Mouse (Mus musculus): ENCODE measurements around the gene Sash1. TPM values are rescaled to one million over a fixed set of nuclear protein-coding genes. Genes with fewer than 3 reads are reported as not detected.

Sash1 gene
- polyA plus RNA-seq, 1 experiment from 2014 or later = 6.5 TPM

DNA sequence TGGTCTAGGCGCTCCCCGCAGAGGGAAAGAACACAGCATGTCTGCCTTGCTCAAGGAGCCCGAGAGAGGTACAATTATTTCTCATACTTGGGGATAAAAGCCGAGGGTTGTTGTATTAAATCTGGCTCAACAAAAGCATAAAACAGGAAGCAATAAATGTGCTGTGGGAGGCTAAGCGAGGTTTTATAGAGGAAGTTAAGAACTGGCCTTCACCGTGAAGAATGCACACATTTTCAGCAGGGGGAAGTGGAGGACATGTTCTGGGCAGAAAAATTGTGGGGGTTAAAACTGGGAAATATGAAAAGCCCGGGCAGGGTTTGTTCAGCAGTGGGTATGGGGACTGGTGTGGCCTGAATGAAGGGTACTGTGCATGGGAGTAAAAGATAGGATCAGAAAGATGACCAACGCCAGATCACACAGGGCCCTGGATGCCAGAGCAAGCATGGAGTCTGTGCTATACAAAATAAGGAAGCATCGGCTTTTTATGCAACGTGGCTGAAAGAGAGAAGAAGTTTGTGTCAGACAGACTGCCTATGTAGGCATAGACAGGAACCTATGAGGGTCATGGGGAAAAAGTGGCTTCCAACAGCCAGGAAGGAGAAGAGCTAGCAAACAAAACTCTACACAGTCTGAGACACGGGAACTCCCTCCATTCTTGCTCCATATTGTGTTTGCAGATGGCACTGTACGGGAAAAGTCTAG, 108.2 kb downstream of the Sash1 start:
- Histone ChIP-seq H3K27me3 (no peaks in the 10 kb centered on the region), H3K36me3 (peaks cover 38% of the 10 kb centered on the region), H3K9me3 (no peaks in the 10 kb centered on the region), H3K4me3 (no peak overlapping the region), H3K9ac (no peak overlapping the region), H3K27ac (peak overlapping the region; percentile 49; the same call in 1 of the 2 replicates), H3K4me2 (replicated peaks) (no peak overlapping the region), H3K4me1 (peaks cover 19% of the 10 kb centered on the region)
- no peak; the same call in 1 of the 2 replicates for ATAC-seq (ENCODE audit: low FRiP score, low read depth)
- 59% methylated on average over 12 of the region's 12 CpGs for WGBS

- ATAC-seq (ENCODE audit: low FRiP score, low read depth) = no peak
- no peak overlapping the region for H3K4me3 ChIP-seq
- peaks cover 38% of the 10 kb centered on the region for H3K36me3 ChIP-seq
- H3K4me2 ChIP-seq (replicated peaks) = no peak overlapping the region
- no peak overlapping the region for H3K9ac ChIP-seq
- no peak overlapping the region for H3K27ac ChIP-seq
- H3K9me3 ChIP-seq = no peaks in the 10 kb centered on the region
- no peaks in the 10 kb centered on the region for H3K27me3 ChIP-seq
- H3K4me1 ChIP-seq = peaks cover 21% of the 10 kb centered on the region
- 93% methylated on average over 2 of the region's 2 CpGs for WGBS
These were observed 109.1 kb downstream of the Sash1 start for GRCm38 (mm10) chr10:8776791-8777190.

- ATAC-seq (ENCODE audit: low FRiP score, low read depth) = no peak
- H3K36me3 ChIP-seq = peaks cover 32% of the 10 kb centered on the region
These were observed 110.1 kb downstream of the Sash1 start for GRCm38 (mm10) chr10:8775794-8776193.

GRCm38 (mm10) chr10:8772464-8773209, 113.2 kb downstream of the Sash1 start:
- Histone ChIP-seq H3K9me3 (peaks cover 4% of the 10 kb centered on the region; the same call in 1 of the 2 replicates), H3K36me3 (peaks cover 33% of the 10 kb centered on the region), H3K4me3 (no peak overlapping the region), H3K4me1 (peaks cover 16% of the 10 kb centered on the region), H3K27ac (0 out of 2 replicates have a peak overlapping the region, but pooled peaks have one; percentile 28), H3K4me2 (replicated peaks) (no peak overlapping the region), H3K27me3 (no peaks in the 10 kb centered on the region), H3K9ac (no peak overlapping the region)
- 0 out of 2 replicates have a peak, but pooled peaks have one; percentile 67 for ATAC-seq (ENCODE audit: low FRiP score, low read depth)
- 70% methylated on average over 4 of the region's 4 CpGs for WGBS

More at GRCm38 (mm10) chr10:8775794-8776193, 110.1 kb downstream of the Sash1 start:
- Histone ChIP-seq H3K27me3 (no peaks in the 10 kb centered on the region), H3K9me3 (no peaks in the 10 kb centered on the region), H3K9ac (no peak overlapping the region), H3K4me3 (no peak overlapping the region), H3K4me1 (peaks cover 21% of the 10 kb centered on the region), H3K4me2 (replicated peaks) (no peak overlapping the region), H3K27ac (no peak overlapping the region; the same call in 1 of the 2 replicates)
- 90% methylated on average over 2 of the region's 2 CpGs for WGBS

- Histone ChIP-seq H3K36me3 (peaks cover 25% of the 10 kb centered on the region), H3K27ac (no peak overlapping the region), H3K4me3 (no peak overlapping the region), H3K27me3 (no peaks in the 10 kb centered on the region), H3K9me3 (peaks cover 4% of the 10 kb centered on the region; the same call in 1 of the 2 replicates), H3K9ac (no peak overlapping the region), H3K4me1 (peaks cover 10% of the 10 kb centered on the region), H3K4me2 (replicated peaks) (no peak overlapping the region)
- no peak for ATAC-seq (ENCODE audit: low FRiP score, low read depth)
- WGBS = 95% methylated on average over 12 of the region's 12 CpGs
These were observed 114.8 kb downstream of the Sash1 start for GRCm38 (mm10) chr10:8770931-8771653.

DNA sequence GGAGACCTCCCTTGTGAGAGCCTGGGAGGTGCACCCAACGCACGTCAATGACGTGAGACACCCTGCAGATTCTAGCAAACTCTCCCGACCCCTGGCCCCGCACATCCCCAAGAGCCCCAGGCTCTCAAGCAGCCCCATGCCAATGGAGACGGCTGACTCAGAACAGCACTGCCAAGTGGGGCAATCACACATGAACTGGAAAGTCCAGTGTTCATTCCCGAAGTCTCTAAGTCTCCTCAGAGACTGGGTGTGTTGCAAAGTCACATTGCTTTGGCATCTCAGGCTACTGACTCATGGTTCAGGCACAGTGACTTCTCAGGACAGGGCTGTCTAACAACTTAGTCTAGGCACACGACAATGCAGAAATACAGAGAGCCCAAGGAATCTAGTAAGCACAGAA, 117.2 kb downstream of the Sash1 start:
- Histone ChIP-seq H3K9ac (no peak overlapping the region), H3K4me3 (no peak overlapping the region), H3K27me3 (no peaks in the 10 kb centered on the region), H3K4me2 (replicated peaks) (no peak overlapping the region), H3K36me3 (peaks cover 14% of the 10 kb centered on the region), H3K27ac (no peak overlapping the region), H3K9me3 (peaks cover 4% of the 10 kb centered on the region; the same call in 1 of the 2 replicates), H3K4me1 (peaks cover 13% of the 10 kb centered on the region)
- WGBS = 86% methylated on average over 8 of the region's 8 CpGs
- no peak for ATAC-seq (ENCODE audit: low FRiP score, low read depth)

DNA sequence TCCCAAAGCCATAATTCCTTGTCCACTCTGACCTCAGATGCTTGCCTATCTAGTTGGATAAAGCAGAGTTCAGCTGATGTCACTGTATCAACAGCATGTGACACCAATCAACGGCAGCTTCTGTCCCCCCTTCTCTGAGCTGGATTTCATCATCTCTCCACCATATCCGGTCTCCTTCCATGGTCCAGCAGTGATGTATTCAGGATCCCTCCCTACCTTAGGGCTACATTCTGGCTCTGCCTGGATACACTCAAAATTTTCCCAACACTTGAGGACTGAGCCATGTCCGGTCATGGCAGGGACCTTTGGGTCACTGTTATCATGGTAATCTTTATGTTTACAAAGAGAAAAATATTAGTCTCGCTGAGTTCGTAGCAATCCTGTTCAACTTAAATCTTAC, 118.5 kb downstream of the Sash1 start:
- Histone ChIP-seq H3K36me3 (peaks cover 14% of the 10 kb centered on the region), H3K9ac (no peak overlapping the region), H3K27ac (no peak overlapping the region), H3K4me2 (replicated peaks) (no peak overlapping the region), H3K4me3 (no peak overlapping the region), H3K9me3 (peaks cover 4% of the 10 kb centered on the region; the same call in 1 of the 2 replicates), H3K4me1 (peaks cover 21% of the 10 kb centered on the region), H3K27me3 (no peaks in the 10 kb centered on the region)
- ATAC-seq (ENCODE audit: low FRiP score, low read depth) = no peak
- WGBS = 90% methylated on average over 5 of the region's 5 CpGs

GRCm38 (mm10) chr10:8765922-8766522, 119.8 kb downstream of the Sash1 start:
- 81% methylated on average over 10 of the region's 10 CpGs for WGBS
- H3K4me1 ChIP-seq = peaks cover 30% of the 10 kb centered on the region
- H3K9me3 ChIP-seq = peaks cover 4% of the 10 kb centered on the region; the same call in 1 of the 2 replicates
- no peak overlapping the region for H3K4me3 ChIP-seq
- H3K9ac ChIP-seq = no peak overlapping the region
- no peaks in the 10 kb centered on the region for H3K27me3 ChIP-seq
- no peak for ATAC-seq (ENCODE audit: low FRiP score, low read depth)
- peaks cover 14% of the 10 kb centered on the region for H3K36me3 ChIP-seq
- H3K27ac ChIP-seq = no peak overlapping the region
- H3K4me2 ChIP-seq (replicated peaks) = no peak overlapping the region

GRCm38 (mm10) chr10:8762771-8763170, 123.1 kb downstream of the Sash1 start:
- Histone ChIP-seq H3K9ac (no peak overlapping the region), H3K27me3 (no peaks in the 10 kb centered on the region), H3K27ac (peak overlapping the region; percentile 69), H3K36me3 (no peaks in the 10 kb centered on the region), H3K9me3 (no peaks in the 10 kb centered on the region), H3K4me2 (replicated peaks) (peak overlapping the region; percentile 59), H3K4me1 (peaks cover 57% of the 10 kb centered on the region), H3K4me3 (peak overlapping the region; percentile 35)
- WGBS = 35% methylated on average over 12 of the region's 12 CpGs
- peak; percentile 5; the same call in 1 of the 2 replicates for ATAC-seq (ENCODE audit: low FRiP score, low read depth)

- H3K9ac ChIP-seq = peak overlapping the region; percentile 59
- no peaks in the 10 kb centered on the region for H3K27me3 ChIP-seq
- H3K4me2 ChIP-seq (replicated peaks) = peak overlapping the region; percentile 59
- WGBS = 4% methylated on average over 14 of the region's 14 CpGs
- H3K4me3 ChIP-seq = peak overlapping the region; percentile 35
- no peaks in the 10 kb centered on the region for H3K36me3 ChIP-seq
- peak overlapping the region; percentile 69 for H3K27ac ChIP-seq
- ATAC-seq (ENCODE audit: low FRiP score, low read depth) = peak; percentile 66
- no peaks in the 10 kb centered on the region for H3K9me3 ChIP-seq
- H3K4me1 ChIP-seq = peaks cover 62% of the 10 kb centered on the region
These were observed 123.6 kb downstream of the Sash1 start for GRCm38 (mm10) chr10:8762209-8762701.

- no peak for ATAC-seq (ENCODE audit: low FRiP score, low read depth)
- 58% methylated on average over 9 of the region's 9 CpGs for WGBS
- Histone ChIP-seq H3K9me3 (no peaks in the 10 kb centered on the region), H3K27me3 (no peaks in the 10 kb centered on the region), H3K4me1 (peaks cover 68% of the 10 kb centered on the region), H3K4me3 (peak overlapping the region; percentile 35), H3K36me3 (no peaks in the 10 kb centered on the region), H3K27ac (peak overlapping the region; percentile 69; the same call in 1 of the 2 replicates), H3K4me2 (replicated peaks) (peak overlapping the region; percentile 59), H3K9ac (peak overlapping the region; percentile 59)
These were observed 124.2 kb downstream of the Sash1 start for GRCm38 (mm10) chr10:8761656-8762055.

Measured in limb, embryonic 13.5 days (tissue).